Mouse (Mus musculus): ENCODE measurements at regions not wholly inside any gene's neighbourhood (a gene's known extent, or its start where the extent isn't known, plus 50 kb on each side); places are given as distances from the start of the nearest gene placed in this dataset.

GRCm38 (mm10) chr11:84760622-84761196 is 58.6 kb downstream of the Mrm1 start:
- DNase-seq: peak; percentile 46 to 48

DNA sequence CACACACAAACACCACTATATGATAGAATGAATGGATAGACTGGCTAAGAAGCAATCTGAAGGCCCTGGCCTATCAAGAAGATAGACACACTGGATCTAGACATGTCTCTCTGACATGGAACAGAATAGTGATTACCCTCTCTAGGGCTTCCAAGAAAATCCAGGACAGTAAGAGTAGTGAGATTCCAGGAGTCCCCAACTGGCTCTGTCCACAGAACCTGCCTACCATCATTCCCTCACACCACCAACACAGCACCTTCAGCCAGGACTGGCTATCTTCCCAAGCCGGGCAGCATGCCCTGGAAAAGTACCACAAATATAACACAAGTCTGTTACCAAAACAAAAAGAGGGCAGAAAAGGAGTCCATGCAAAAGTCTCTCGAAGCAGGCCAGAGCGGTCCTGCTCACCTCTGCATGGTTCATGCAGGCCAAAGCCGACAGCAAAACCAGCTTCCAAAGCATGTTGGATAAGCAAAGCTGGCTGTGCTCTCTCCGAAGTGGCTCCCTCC is 59.8 kb downstream of the Mrm1 start:
- peak; percentile 86 to 90 for DNase-seq

GRCm38 (mm10) chr11:84752007-84752406 is 67.3 kb downstream of the Mrm1 start:
- DNase-seq: no peak

- no peak for DNase-seq
Observed at GRCm38 (mm10) chr11:84749490-84750349, 69.6 kb downstream of the Mrm1 start.

GRCm38 (mm10) chr11:84738769-84739589 is 80.3 kb downstream of the Mrm1 start:
- DNase-seq: peak; percentile 33 to 43

DNA sequence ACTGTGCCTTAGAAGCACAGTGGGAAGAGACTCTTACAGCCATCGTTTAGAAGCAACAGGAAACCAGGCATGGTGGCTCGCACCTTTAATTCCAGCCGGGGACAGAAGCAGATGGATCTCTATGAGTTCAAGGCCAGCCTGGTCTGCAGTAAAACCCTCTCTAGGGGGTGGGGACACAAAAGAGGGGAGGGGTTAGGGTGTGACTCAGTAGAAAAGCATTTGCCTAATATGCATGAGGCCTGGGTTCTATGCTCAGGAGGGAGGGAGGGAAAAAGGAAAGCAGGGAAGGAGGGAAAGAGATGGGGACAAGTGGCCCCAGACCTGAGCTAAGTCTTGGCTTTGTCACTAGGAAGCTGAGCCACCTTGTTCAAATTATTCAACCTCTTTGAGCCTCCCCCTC is 81.2 kb downstream of the Mrm1 start:
- no peak for DNase-seq

DNA sequence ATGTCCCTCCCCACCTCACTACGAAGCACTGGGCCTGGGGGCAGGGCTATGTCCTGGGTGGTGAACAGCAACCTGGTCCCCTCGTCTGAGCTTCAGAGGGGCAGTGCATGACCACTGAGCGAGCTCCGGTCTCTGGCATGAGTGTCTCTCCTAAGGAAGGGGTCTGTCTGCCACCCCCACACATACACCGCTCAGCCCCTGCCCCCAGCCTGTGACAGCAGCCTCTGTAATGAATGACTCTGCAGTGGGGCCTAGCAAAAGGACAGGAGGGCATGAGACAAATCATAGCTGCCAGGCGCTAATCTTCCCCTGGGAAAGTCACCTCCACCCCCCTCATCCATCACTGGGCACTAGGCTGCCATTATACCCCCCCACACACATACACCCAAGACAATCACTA is 87.4 kb downstream of the Mrm1 start:
- no peak for DNase-seq

DNA sequence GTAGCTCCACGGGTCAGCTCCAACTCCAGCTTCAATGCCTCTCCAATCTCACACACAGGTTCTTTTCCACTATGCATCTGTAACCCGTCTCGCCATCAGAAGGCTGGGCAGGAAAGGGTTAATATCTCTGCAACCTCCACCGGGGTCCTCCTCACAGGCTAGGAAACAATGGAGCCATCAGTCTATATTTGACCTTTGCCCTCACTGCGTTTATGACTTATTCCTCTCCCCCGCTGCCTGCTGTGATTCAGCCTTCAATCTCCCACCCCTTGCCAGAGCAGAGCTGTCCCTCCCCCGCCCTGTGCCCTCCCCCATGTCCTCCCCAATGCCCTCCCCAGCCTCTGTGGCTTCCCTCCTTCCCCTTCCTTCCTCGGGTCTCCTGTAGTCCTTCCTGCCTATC is 89.1 kb downstream of the Mrm1 start:
- no peak for DNase-seq

- no peak for DNase-seq
Observed at GRCm38 (mm10) chr11:84729189-84729588, 90.1 kb downstream of the Mrm1 start.

GRCm38 (mm10) chr11:84725936-84726613 is 93.2 kb downstream of the Mrm1 start:
- DNase-seq: no peak

- DNase-seq: no peak
Observed at GRCm38 (mm10) chr11:84725177-84725792, 94.0 kb downstream of the Mrm1 start.

GRCm38 (mm10) chr11:84724080-84724479 is 95.2 kb downstream of the Mrm1 start:
- peak; percentile 56 to 71 for DNase-seq

- DNase-seq: no peak
Observed at GRCm38 (mm10) chr11:84722658-84723201, 96.6 kb downstream of the Mrm1 start.

GRCm38 (mm10) chr11:84721979-84722378 is 97.3 kb downstream of the Mrm1 start:
- peak; percentile 25 to 42 for DNase-seq

DNA sequence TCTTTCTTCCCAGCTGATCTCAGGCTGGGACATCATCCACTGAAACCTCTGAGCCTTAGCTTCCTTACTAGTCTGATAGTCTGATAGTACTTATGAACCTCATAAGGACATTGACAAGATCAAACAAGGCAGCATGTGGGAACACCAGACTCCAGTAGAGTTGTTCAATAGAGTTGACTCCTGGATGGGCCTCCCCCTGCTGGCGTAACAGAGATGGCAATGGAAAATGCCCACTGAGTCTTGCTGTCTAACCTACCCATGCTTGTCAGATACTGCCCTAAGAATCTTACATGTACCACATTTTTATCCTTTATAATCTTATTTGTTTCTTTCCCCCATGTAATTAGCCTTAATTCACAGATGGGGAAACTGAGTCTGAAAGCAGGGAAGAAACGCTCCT is 98.2 kb downstream of the Mrm1 start:
- no peak for DNase-seq

DNA sequence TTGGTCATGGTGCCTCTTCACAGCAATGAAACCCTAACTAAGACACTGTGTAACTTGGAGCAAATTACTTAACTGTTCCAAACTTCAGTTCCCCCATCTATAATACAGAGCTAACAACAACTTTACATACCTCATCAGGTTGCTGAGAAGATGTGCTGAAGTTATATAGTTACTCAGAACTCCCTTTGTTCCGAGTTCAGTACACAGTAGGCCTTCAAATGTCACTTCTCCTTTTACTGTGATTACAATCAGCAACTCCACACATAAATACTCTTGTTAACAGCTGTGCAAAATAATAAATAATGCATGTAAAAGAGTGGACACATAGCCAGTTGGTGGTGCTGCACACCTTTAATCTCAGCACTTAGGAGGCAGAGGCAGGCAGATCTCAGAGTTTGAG is 99.5 kb downstream of the Mrm1 start:
- no peak for DNase-seq

DNA sequence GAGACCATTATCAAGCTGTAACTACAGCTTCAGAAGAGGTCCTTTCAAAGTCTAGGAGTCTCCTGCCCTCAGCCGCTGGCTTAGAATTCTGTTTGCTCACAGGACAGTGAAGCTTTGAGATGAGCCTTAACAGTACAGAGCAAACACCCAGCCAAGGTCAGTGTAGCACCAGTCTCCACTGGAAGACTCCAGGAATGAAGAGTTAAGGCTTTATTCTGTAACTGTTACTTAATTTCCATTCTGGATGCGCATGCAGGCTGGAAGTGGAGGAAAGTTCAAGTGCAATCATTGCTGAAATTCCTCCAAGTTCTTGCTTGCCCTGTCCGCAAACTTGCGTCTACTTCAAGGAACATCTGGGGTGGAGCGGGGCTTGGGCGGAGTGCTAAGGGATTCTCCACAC is 106.6 kb downstream of the Mrm1 start:
- no peak for DNase-seq

DNA sequence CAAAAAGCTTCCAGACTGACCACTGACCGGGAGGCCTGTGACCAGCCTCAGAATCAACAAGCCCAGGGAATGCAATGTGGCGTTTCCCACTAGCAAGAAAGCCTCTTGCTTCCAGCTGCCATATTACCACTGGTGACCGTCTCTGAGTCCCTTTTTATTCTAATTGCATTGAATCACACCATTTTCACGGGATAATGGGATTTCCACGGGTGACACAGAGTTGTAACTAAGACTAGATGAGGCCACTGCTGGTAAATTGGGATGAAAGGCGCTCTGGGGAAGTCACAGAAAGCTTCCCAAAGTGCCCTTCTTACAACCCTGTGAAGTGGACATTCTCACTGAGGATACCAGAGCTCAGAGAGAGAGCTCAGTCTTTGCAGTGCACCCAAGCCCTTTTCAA is 107.4 kb downstream of the Mrm1 start:
- no peak for DNase-seq

- no peak for DNase-seq
Observed at GRCm38 (mm10) chr11:84708222-84708730, 111.0 kb downstream of the Mrm1 start.

- DNase-seq: peak; percentile 82 to 88
Observed at GRCm38 (mm10) chr11:84707772-84708171, 111.5 kb downstream of the Mrm1 start.

- peak; percentile 29 to 42 for DNase-seq
Observed at GRCm38 (mm10) chr11:84706692-84707091, 112.6 kb downstream of the Mrm1 start.

All from cerebellum, postnatal 36 days (tissue).